Mouse (Mus musculus) spleen, embryonic (tissue): ENCODE measurements around the gene Lin7a.

Source experiments
- CTCF ChIA-PET: fragments of 350-600 bp; sonication (Branson Sonifier 250); formaldehyde crosslinking; loops from one replicate; lab custom pipeline; 2022; lab: Charles Lee

The Lin7a gene

GRCm38 (mm10) chr10:107449496-107450330 lies 178.2 kb downstream of the Lin7a start:
- CTCF ChIA-PET, result no interaction called here

- CTCF ChIA-PET, result no interaction called here
Observed at GRCm38 (mm10) chr10:107467819-107468218, 196.3 kb downstream of the Lin7a start.
